Mouse (Mus musculus) liver (tissue): ENCODE measurements around the gene Snx19.

Experiments
- DNase-seq: peaks from one replicate; pipeline ENCODE4 v3.0.0-alpha.2; 2020; ENCODE audit warnings: mixed read lengths

The Snx19 gene

GRCm38 (mm10) chr9:30426882-30427632, at the start of gene Snx19:
Gene Snx19 (plus strand): TSS chr9:30427108.
- DNase-seq, result peak; percentile 92

DNA sequence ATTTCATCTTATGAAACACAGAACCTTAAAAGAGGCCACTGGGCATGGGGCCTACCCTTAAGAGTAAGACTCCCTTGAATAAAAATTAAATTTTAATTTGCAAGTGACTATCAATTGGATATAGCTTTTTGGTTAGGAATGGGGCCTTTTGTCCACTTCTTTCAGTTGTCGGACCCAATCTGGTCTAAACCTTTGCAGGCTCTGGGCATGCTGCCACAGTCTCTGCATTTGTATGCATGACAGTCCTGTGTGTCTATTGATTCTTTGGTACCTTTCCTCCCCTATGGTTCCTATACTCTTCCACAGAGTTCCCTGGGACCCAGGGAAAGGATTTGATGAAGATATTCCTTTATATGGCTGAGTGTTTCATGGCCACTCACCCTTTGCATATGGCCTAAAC, 26.1 kb upstream of the Snx19 start:
- DNase-seq, result no peak

DNA sequence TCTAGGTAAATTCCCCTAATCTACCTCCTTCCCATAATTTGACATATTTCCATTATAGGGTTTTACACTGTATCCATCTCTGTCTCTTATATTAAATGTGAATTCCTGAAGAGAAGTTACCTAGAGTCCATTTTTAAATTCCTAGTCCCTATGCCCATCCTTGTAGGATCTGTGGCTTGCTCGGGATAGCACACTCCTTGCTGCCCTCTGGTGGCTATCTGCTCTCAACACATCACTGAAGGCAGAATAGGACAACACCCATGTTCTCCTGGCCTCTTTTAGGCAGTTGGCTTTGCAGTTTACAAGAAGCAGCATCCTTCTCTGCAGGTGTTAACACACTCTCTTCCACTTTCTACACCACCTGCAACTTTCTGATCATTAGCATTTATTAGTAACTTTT, 4.0 kb upstream of the Snx19 start:
- DNase-seq, result peak; percentile 46

GRCm38 (mm10) chr9:30425178-30425577, 1.7 kb upstream of the Snx19 start:
- DNase-seq, result no peak

GRCm38 (mm10) chr9:30428231-30428630, 1.3 kb downstream of the Snx19 start:
- no peak for DNase-seq

DNA sequence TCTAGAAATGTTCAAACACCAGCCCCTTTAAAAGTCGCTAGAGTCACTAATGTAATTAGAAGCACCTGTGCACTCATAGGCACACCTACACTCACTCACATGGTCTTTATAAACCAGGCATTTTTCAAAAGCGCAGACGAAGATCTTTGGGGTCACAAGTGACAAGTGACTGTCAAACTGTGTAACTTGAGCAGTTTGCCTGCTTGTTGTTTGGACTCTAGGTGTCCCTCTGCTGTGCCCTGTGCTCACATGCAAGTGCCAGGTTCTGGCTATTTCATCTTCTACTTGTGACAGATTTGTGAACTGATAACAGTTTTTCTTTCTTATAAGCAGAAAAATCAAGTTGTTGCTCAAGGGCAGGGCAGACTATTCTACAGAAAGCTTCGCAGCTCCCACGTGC, 3.5 kb downstream of the Snx19 start:
- no peak for DNase-seq

GRCm38 (mm10) chr9:30431909-30432308, 5.0 kb downstream of the Snx19 start:
- no peak for DNase-seq

GRCm38 (mm10) chr9:30433914-30434313, 7.0 kb downstream of the Snx19 start:
- no peak for DNase-seq

GRCm38 (mm10) chr9:30435902-30436585, 9.1 kb downstream of the Snx19 start:
- no peak for DNase-seq

- peak; percentile 16 for DNase-seq
Observed at GRCm38 (mm10) chr9:30438505-30438904, 11.6 kb downstream of the Snx19 start.

- no peak for DNase-seq
Observed at GRCm38 (mm10) chr9:30441761-30442160, 14.9 kb downstream of the Snx19 start.

DNA sequence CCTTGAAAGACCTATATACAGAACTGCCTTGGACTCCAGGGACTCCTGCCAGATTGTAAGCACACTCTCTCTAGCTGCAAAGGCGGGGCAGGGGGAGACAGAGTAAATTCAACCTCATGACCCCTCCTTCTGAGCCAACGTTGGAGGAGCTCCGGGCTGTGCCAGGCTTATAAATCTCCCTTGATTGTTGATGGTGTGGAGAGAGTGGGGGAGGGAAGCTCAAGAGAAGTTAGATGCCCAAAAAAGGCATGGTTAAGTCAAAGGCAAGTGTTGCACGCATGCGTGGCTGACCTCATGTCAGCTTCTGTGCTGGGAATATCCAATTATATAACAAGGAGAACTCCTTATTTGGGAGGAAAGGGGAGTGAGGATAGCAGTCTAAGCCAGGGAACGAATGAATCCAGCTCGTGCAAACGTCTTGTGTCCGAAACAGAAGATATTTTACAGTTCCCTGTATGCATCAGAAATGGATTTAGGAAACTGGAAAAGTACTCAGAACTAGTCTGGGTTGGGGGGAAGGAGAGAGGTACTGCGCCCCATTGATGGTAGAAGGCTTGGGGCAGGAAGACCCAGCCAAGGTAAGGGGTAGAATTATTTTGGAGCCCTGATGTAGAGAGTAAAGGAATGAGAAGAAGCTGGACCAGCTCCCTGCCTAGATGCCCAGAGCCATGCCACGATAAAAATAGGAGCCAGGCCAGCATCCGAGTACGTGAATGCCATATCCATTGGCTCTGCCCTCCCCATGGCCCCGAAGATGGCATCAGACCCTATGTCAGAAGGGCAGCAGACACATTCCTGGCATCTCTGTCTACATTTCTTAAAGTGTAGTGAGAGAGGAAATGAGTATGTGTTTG, 18.6 kb downstream of the Snx19 start:
- DNase-seq, result peak; percentile 6

- no peak for DNase-seq
Observed at GRCm38 (mm10) chr9:30446126-30446525, 19.2 kb downstream of the Snx19 start.

GRCm38 (mm10) chr9:30448459-30448858, 21.6 kb downstream of the Snx19 start:
- no peak for DNase-seq

DNA sequence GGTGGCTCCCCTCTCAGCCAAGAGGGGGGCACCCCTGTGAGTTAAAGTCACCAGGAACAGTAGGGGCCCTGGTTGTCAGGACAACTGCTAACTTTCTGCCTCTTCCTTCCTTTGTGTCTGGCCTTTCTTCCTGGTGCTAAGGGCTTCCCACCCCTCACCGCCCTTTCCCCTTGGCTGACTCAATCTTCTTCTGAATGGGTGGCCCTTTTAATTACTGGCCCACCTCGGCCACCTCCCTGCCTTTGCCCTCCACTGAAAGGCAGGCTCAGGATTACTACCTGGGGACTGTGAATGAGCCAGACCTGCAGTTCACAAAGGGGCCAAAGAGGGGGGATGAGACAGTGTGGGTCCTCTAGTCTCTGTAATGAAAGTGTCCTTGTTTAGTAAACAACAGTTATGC, 23.0 kb downstream of the Snx19 start:
- no peak for DNase-seq

- DNase-seq, result no peak
Observed at GRCm38 (mm10) chr9:30450834-30451233, 23.9 kb downstream of the Snx19 start.

GRCm38 (mm10) chr9:30454527-30454926, 27.6 kb downstream of the Snx19 start:
- DNase-seq, result no peak

DNA sequence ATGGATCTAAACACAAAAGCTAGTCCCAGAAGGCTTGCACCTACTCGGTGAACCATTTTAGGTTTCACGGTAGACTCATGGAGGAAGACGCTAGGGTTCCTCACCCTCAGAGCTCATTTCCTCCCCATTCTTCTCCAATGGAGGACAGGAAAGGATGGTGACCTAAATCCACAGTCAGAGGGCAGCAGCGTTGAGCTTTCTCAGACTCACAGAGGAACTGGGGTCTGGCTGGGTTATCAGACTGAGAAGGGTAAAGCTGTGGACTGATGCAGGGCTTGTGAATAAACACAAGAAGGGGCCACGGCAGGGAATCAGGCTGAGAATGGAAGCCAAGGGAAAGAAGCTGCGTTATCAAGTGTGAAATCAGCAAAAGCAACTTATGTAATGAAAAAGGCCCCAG, 29.3 kb downstream of the Snx19 start:
- DNase-seq, result no peak

DNA sequence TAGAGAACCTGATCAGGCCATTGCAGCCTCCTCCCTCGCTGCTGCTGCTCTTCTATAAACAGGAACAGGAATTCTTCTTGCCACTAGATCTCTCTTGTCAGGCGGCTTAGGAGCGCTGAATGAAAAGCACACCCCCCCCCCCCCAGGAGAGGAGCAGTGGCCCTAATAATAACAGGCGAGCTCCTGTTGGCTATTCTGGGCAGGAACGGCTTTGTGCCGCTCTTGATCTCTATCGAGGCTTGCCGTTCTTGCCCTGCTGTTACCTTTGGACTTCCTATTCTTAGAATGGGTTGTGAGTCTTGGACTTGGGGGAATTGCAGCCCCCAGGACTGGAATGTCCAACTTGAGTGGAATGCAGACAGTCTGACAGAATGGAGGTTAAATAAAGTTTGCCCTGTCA, 33.6 kb downstream of the Snx19 start:
- DNase-seq, result no peak

- no peak for DNase-seq
Observed at GRCm38 (mm10) chr9:30464661-30465060, 37.8 kb downstream of the Snx19 start.

DNA sequence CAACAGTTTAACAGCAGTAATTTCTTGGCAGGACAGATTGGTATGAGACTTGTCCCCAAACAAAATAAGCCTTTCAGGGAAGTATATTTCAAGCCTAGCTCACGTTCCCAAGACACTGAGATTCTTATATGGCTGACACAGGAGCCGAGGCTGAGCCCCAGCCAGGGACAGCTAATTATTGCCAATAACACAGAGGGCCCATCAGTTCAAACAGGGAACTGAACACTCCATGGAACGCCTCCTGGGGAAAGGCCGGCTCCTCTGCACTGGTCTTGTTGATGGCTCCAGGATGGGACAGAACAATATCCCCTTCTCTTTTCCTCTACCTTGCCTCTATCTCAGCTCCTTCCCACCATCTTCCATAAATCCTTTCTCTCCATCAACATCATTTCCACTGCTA, 53.1 kb downstream of the Snx19 start:
- no peak for DNase-seq

DNA sequence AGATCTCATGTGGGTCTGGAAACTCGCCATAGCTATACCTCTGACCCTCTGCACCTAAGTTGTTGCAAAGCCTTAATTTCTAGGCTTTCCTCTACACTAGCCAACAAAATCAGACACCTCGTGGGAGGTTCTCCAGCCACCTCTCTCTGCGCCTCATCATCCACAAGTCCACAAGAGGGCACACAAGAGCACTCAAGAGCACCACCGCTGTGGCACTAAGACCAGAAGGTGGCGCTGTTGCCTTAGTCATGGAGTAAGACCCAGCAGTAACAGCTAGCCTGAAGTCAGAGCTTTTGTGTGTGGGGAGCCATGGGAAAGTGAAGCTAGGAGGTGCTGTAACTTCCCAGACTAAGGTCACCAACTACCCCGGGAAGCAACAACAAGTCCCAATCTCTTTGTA, 53.6 kb downstream of the Snx19 start:
- peak; percentile 86 for DNase-seq

GRCm38 (mm10) chr9:30482116-30482515, 55.2 kb downstream of the Snx19 start:
- no peak for DNase-seq

DNA sequence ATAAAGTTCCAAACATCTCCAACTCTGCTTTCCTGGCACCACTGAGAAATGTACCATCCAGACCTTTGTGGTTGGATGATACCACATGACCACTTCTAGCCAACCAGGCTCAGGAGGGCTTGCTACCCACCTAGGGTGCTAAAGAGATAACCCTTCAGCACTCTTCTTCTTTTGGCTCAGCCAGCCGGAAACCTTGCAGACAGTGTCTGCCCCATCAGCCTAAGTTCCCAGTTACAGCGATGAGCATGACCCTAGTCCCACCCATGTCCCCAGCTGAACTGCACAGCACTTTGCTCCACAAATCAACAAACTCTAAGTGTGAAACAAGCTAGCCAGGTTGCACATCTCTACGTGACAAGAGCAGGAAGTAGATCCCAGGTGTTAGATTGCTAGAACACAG, 57.3 kb downstream of the Snx19 start:
- DNase-seq, result no peak
